Mouse (Mus musculus): ENCODE measurements around the gene Ccn5. TPM values are rescaled to one million over a fixed set of nuclear protein-coding genes. Genes with fewer than 3 reads are reported as not detected.

Gene Ccn5
- total RNA-seq, 4 experiments from 2014 or later: 0.18 TPM; not detected in 3

DNA sequence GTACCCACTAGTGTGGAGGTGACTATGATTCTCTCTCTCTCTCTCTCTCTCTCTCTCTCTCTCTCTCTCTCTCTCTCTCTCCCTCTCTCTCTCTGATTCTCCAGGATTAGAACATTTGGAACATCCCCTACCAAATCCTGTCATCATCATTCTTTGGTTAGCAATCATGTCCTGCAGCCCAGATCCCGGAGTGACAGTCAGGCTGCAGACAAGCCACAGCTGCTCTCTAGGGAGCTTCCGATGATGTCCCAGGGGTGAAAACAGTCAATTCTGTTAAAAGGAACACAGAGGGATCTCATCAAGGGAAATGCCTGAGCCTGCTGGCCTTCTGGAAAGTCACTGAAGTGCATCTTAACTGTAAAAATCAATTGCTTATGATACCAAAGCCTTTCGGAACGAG, 21.4 kb downstream of the Ccn5 start:
- DNase-seq (ENCODE audit: low spot score in 2 of 2): no peak

DNA sequence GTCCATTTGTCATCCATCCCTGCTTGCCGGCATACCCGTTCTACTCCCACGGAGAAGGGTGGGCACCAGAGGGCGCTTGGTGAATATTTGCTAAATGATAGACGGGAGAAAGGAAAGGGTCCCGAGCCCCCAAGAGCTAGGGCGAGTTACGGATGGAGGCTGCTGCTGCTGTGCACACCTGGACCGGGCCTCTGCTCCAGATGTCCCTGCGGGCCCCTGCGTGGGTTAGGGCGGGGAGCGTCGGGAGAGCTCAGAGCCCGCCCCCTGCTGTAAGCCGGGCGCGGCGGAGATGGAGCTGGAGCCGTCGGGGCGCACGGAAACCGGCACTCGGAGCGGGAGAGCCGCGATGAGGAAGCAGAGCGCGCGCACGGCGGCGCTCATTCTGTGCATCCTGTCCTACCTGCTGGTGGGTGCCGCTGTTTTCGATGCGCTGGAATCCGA, 32.8 kb downstream of the Ccn5 start, which contains the start of gene Kcnk15:
Gene Kcnk15 (plus strand): TSS at position 191 of the 441 bp plus-strand sequence.
- DNase-seq (ENCODE audit: low spot score in 2 of 2): no peak

DNA sequence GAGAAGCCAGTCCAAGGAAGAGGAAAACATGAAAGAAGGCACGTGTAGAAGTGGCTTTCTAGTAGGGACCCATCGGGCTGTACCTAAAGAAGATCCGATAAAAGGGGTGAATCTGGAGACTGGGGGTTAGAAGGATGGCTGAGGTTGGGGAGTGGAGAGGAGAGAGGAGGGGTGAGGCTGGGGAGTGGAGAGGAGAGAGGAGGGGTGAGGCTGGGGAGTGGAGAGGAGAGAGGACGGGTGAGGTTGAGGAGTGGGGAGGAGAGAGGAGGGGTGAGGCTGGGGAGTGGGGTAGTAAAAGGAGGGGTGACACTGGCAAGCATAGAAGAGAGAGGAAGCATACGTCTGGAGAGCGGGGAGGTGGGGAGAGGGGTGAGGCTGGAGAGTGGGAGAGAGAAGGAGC, 36.6 kb downstream of the Ccn5 start:
- no peak for DNase-seq (ENCODE audit: low spot score in 2 of 2)

DNA sequence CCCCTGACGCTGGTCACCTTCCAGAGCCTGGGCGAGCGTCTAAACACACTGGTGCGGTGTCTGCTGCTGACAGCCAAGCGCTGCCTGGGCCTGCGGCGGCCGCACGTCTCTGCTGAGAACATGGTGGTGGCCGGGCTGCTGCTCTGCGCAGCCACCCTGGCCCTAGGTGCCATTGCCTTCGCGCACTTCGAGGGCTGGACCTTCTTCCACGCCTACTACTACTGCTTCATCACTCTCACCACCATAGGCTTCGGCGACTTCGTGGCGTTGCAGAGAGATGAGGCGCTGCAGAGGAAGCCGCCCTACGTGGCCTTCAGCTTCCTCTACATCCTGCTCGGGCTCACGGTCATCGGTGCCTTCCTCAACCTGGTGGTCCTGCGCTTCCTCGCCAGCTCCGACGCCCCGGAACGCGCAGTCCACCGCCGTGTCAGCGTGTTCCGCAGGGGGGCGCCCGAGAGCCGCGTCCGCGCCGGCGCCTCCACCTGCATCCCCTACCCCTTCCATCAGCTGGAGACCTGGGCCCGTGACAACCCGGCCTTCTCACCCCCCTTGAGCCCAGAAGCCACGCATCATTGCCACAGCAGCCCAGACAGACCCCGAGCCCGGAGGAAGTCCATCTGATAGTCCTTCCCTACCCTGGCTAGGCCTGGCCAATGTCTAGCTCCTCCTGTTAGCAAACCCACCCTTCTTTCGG, 37.7 kb downstream of the Ccn5 start:
- peak in 1 of 2 experiments; percentile 53 for DNase-seq (ENCODE audit: low spot score in 2 of 2)

DNA sequence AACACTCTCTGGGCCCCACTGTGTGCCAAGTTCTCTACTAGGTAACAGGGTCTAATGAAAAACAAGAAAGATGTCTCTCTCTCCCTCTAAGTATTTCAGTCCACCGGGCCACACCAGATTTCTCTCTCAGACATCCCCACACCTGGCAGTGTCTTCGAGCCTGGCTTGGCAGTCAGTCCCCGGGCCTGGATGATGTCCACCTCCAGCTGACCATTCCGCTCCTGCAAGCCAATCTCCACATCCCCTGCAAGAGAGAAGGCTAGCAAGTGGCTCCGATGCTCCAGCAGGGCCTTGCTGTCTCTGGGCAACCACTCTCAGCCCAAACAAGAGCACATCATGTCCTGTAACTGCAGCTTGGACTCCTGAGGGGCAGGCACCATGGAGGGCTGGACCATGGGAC, 44.6 kb downstream of the Ccn5 start:
- DNase-seq (ENCODE audit: low spot score in 2 of 2): no peak

DNA sequence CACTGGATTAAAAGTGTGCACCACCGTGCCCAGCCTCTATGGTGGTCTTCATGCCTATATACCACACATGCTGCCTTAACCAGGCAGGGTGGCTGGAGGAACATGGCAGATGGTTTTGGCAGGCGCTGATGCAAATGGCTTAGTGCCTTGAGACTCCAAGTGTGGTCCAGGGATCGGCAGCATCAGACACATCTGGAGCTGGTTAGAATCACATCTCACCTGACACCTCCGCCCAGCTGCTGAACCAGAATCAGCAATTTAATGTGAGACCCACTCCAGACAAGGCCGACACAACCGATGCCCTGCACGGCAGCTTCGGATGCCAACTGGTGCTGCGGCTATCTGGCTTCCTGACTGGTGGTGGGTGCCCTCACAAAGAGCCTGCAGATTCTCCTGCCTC, 45.4 kb downstream of the Ccn5 start:
- DNase-seq (ENCODE audit: low spot score in 2 of 2): no peak

DNA sequence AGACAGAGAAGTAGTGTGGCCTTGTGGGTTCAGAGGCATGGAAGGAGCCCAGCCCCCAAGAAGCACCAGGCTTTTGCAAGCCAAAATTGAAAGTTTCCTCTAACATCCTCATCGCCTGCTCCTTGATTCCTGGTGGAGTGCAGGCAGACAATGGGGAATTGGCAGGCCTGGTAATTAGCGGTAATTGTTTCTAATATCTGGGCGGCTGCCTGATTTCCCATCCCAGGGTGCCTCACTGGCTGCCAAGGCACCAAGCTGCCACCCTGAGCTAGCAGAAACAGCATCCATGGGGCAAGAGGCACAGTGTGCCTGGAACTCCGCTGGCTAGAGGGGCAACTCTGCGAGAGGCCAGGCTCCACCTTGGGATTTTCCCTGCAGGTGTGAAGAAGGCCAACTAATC, 49.1 kb downstream of the Ccn5 start:
- DNase-seq (ENCODE audit: low spot score in 2 of 2): no peak

DNA sequence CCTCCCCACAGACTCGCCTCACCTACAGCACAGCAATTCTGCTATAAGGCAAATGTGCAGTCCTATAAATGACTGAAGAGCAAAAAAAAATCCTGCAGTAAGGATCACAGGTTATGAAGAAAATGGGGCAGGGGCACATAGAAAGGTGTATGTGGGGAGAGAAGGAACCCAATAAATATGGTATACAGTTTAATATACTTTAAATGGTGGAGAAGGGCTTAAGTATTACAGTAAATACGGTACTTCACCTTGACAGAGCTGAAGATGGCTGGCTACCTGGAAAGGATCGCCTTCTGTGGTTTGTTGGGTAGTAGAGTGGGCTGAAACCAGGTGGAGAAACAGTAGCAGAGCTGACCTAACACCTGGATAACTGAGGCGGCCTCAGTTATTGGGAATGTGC, 50.6 kb downstream of the Ccn5 start:
- no peak for DNase-seq (ENCODE audit: low spot score in 2 of 2)

DNA sequence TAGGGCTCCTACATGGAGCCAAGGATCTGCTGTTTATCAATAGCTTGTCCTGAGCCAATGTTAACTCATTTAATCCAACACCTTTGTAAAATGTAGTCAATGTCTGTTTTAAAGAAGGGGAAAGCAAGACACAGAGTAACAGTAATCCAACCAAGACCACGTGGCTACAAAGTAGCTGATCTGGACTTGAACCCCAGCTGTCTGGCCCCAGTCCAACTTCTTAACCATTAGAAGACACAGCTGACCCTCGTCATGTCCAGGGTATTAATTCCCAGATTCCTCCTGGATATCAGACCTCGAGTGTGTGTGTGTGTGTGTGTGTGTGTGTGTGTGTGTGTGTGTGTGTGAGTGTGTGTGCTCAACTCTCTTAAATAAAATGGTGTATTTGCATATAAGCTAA, 51.2 kb downstream of the Ccn5 start:
- no peak for DNase-seq (ENCODE audit: low spot score in 2 of 2)

DNA sequence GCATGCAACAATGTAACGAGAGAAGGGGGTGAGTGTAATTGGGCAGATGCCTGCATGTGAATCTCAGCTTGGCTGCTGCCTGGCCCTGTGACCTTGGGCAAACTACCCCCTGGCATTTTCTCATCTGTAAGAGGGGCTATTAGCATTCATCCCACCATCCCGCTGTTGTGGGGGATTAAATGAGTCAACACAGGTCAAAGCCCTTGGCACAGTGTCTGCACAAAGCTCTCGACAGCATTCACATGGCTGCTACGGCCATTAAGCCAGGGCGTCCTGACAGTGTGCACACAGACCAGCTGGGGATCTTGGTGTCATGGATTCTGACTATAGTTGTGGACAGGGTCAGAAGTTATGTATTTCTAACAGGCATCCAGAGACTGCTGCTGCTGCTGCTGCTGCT, 54.2 kb downstream of the Ccn5 start:
- no peak for DNase-seq (ENCODE audit: low spot score in 2 of 2)

DNA sequence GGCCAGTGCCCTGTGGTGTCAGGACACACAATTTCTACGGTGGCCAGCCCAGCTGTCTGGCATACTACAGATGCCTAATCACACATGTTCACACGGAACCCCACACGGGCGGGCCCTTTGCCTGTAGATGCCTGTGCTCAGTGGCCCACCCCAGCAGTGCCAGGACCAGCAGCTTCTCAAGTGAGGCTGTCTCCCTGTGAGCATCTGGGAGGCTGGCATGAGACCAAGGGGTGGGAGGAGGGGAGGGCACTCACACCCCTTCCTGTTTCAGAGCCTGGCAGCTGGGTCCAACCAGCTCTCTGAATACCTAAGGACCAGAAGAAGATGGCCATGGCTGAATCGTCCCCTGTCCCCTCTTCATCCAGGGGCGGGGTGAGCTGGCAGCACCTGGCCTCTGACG, 54.8 kb downstream of the Ccn5 start:
- peak in 1 of 2 experiments; percentile 53 for DNase-seq (ENCODE audit: low spot score in 2 of 2)

DNA sequence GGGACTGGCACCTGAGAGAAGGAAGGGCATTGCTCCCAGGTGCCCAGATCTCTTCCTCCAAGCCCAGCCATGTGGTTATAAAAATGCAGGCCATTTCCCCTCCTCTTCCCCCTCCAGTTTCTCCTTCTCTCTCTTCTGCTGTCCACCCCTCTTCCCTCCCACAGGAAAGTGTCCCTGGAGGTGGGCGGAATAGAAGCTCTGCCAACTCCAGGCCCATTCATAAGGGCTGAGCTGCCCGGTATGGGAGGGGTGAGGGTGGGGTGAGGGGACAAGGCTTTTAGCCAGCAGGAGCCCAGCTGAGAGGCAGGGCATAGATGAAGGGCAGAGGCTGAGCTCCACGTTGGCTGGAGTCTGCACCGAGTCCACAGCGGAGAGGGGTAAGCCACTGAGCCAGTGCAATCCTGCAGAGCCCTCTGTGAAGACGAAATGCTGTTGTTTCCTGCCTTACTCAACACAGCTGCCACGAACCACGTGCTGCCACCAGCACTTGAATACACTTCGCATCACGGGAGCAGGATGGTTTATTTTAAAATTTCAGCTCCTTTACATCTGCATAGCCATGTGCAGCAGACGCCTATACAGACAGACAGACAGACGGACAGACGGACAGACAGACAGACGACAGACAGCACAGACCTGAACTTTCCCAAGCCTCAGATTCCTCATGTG, 56.3 kb downstream of the Ccn5 start:
- no peak for DNase-seq (ENCODE audit: low spot score in 2 of 2)

DNA sequence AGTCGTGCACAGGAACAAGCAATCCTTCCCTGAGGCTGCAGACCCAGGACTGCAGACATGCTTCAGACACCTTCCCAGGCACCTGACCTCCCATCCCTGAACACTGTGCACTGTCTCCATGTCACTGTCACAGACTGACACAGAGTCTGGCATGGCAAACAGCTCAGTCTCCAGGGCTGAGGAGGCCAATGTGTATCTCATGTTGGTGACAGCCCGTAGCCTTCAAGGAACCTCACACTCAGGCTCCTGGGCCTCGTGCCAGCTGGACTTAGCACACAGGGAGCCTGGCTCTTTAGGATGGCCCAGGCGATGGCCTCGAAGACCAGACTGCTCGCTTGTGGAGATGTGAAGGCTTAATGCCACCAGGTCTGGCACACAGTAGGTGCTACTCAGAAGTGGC, 60.2 kb downstream of the Ccn5 start:
- no peak for DNase-seq (ENCODE audit: low spot score in 2 of 2)

Other genes with a start within 250 kb of the Ccn5 start
- 10 to 100 TPM; 53.4 to 61.2 (median 59.0) TPM for gene Ttpal, start 218.5 kb upstream of the Ccn5 start, total RNA-seq (2022)
- gene Serinc3, start 175.7 kb upstream of the Ccn5 start, total RNA-seq (2022): 100 to 1,000 TPM; 225 to 241 (median 233) TPM
- gene Pkig, start 162.5 kb upstream of the Ccn5 start, total RNA-seq (2022): 100 to 1,000 TPM; 112 to 128 (median 121) TPM
- gene Ada, start 70.6 kb upstream of the Ccn5 start, total RNA-seq (2022): 1 to 10 TPM; 1.4 to 2.0 (median 1.5) TPM
- gene Kcnk15, start 32.8 kb downstream of the Ccn5 start, total RNA-seq (2022): under 1 TPM; 0.19 to 0.27 (median 0.25) TPM
- 10 to 100 TPM; 64.3 to 72.1 (median 69.3) TPM for gene Rims4, start 97.8 kb downstream of the Ccn5 start, total RNA-seq (2022)
- gene Ywhab, start 174.1 kb downstream of the Ccn5 start, total RNA-seq (2022): 100 to 1,000 TPM; 427 to 461 (median 444) TPM
- gene Pabpc1l, start 204.6 kb downstream of the Ccn5 start, total RNA-seq (2022): 1 to 10 TPM in 1 of 4 experiments, under 1 TPM in 3; 0.75 to 1.9 (median 0.95) TPM
- 10 to 100 TPM; 31.7 to 37.5 (median 34.1) TPM for gene Stk4, start 249.5 kb downstream of the Ccn5 start, total RNA-seq (2022)

Data from left cerebral cortex, adult 8-10 months (tissue).